ENCODE assay signal across 11 mouse cellular contexts in the genomic region with DNA sequence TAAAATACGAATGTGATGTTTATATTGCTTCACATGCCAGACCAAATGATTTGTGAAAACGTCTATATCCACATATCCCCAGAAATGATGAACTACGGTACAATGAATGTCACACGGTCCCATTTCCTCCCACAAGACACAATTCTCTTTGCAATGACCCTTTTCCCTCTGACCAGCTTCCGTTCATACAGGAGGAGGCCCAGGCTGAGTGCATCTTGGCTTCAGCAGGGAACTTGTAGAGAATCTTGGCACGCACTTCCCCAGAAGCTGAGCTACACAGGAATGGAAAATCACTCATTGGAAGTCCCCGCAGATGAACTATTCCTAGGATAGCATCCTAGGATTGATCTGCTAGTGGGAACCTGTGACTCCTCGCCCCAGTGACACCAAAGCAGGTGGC.
DNase-seq lines count a peak whose midpoint lies in the region; ATAC-seq lines count a peak whose summit lies in the region.
"Had no signal": no experiment of that assay in that cellular context is flagged by ENCODE, and none has a peak within 500 bp of the region (broad histone marks: within the 10 kb centered on the region; RNA-seq: fewer than 3 reads in every experiment).

No protein-coding gene starts in this region.

- ATAC-seq in heart, embryonic 15.5 days (replicated peaks; ENCODE audit: insufficient number of reproducible peaks, insufficient read depth, low FRiP score, low read depth): no peak
- no peak for ATAC-seq in inflammation-experienced regulatory T-cells, adult 6 months
- ATAC-seq: Patski had no signal

- H3K4me1 ChIP-seq in heart, embryonic 15.5 days (replicated peaks): peaks cover 7% of the 10 kb centered on the region
- H3K4me1 ChIP-seq: liver, embryonic 13.5 days; neural tube, embryonic 12.5 days had no signal

- H3K9me3 ChIP-seq in heart, embryonic 15.5 days (replicated peaks): no peaks in the 10 kb centered on the region
- H3K9me3 ChIP-seq: hindbrain, embryonic 13.5 days; liver, embryonic 13.5 days; neural tube, embryonic 12.5 days had no signal

- no peak overlapping the region for H3K4me3 ChIP-seq in heart, embryonic 15.5 days
- H3K4me3 ChIP-seq: hindbrain, embryonic 13.5 days; liver, embryonic 13.5 days; neural tube, embryonic 12.5 days had no signal

- H3K27me3 ChIP-seq in heart, embryonic 15.5 days: no peaks in the 10 kb centered on the region
- H3K27me3 ChIP-seq: hindbrain, embryonic 13.5 days; liver, embryonic 13.5 days; neural tube, embryonic 12.5 days; Patski had no signal

- H3K9ac ChIP-seq in heart, embryonic 15.5 days: no peak overlapping the region
- H3K9ac ChIP-seq: hindbrain, embryonic 13.5 days; liver, embryonic 13.5 days; neural tube, embryonic 12.5 days had no signal

- intact Hi-C loops in left cerebral cortex, postnatal 14 days (cut with DNase I): no loop called here

- no peak overlapping the region for H3K4me2 ChIP-seq in heart, embryonic 15.5 days
- H3K4me2 ChIP-seq: hindbrain, embryonic 13.5 days; liver, embryonic 13.5 days; neural tube, embryonic 12.5 days had no signal

- no peaks in the 10 kb centered on the region for H3K36me3 ChIP-seq in heart, embryonic 15.5 days
- H3K36me3 ChIP-seq: hindbrain, embryonic 13.5 days; liver, embryonic 13.5 days; neural tube, embryonic 12.5 days had no signal

- H3K27ac ChIP-seq in heart, embryonic 15.5 days: peak overlapping the region; percentile 8; the same call in 1 of the 2 replicates
- H3K27ac ChIP-seq: hindbrain, embryonic 13.5 days; liver, embryonic 13.5 days; neural tube, embryonic 12.5 days had no signal

- peak; percentile 30 to 37 for DNase-seq in left cerebral cortex, postnatal 14 days (ENCODE audit: low spot score in 2 of 2)
- no peak for DNase-seq in left cerebral cortex, adult 11 months (ENCODE audit: low spot score)
- DNase-seq in cerebellum, adult 9-10 months: peak; percentile 60
- DNase-seq in lung, postnatal 10 days: peak; percentile 56
- DNase-seq in thymus, postnatal 25 days: no peak
- DNase-seq: liver, embryonic 13.5 days had no signal

- 61% methylated on average over 8 of the region's 8 CpGs for WGBS in heart, embryonic 15.5 days

Comparison
In these comparisons a context has a peak if more than half of its experiments do, and no peak if none do; other contexts are left out.
1. DNase-seq: peak in left cerebral cortex, postnatal 14 days (2 of 2), cerebellum, adult 9-10 months (single experiment) and lung, postnatal 10 days (single experiment); none in left cerebral cortex, adult 11 months (single experiment) and thymus, postnatal 25 days (single experiment).